Mouse (Mus musculus): ENCODE results near the gene Tomm20.
"Not testable (repeated sequence)": the region's sequence is repeated elsewhere in the genome, so short reads cannot be mapped to it uniquely, and the experiment has no call there.

The Tomm20 gene

DNA sequence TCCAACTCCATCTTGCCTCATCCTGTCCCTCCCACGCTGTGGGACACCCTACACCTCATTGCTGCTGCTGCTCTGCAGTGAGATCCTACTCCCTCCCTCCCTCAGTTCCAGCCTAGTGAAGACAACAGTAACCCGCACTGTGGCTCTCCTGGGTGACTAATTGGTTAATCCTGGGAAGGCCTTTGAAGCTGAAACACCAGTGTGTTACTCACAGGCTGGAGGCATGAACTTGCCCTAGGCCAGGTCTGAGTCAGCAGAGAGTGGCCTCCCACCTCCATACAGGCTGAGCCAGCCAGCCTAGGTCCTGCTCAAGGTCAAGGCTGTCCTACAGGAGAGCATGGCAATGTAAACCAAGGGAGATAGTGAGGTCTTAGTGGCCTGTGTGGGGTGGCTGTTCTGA is 26.4 kb downstream of the Tomm20 start:
- DNase-seq (ENCODE audit: extremely low read depth, low read depth) = no peak

- DNase-seq (ENCODE audit: extremely low read depth, low read depth) = no peak
Measured at GRCm38 (mm10) chr8:126918356-126918755, 27.3 kb downstream of the Tomm20 start.

- no peak for DNase-seq (ENCODE audit: extremely low read depth, low read depth)
Measured at GRCm38 (mm10) chr8:126917179-126917905, 28.3 kb downstream of the Tomm20 start.

DNA sequence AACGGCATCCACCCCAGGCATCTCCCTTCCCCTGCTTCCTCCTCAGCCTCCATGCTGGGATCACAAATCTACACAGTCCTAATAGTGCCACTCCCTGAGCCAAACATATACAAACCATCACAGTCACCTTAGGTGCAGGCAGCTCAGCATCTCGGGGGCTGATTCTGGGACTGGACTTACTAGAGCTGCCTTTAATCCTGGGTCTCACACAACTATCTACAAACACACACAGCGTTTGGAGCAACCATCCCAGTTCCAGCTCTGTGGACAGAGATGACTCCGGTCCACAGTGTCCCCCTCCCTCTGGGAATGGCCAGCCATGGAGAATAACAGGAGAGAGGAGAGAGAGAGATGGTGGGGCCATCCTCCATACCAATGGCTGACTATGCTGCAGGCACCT is 29.0 kb downstream of the Tomm20 start:
- no peak for DNase-seq (ENCODE audit: extremely low read depth, low read depth)

DNA sequence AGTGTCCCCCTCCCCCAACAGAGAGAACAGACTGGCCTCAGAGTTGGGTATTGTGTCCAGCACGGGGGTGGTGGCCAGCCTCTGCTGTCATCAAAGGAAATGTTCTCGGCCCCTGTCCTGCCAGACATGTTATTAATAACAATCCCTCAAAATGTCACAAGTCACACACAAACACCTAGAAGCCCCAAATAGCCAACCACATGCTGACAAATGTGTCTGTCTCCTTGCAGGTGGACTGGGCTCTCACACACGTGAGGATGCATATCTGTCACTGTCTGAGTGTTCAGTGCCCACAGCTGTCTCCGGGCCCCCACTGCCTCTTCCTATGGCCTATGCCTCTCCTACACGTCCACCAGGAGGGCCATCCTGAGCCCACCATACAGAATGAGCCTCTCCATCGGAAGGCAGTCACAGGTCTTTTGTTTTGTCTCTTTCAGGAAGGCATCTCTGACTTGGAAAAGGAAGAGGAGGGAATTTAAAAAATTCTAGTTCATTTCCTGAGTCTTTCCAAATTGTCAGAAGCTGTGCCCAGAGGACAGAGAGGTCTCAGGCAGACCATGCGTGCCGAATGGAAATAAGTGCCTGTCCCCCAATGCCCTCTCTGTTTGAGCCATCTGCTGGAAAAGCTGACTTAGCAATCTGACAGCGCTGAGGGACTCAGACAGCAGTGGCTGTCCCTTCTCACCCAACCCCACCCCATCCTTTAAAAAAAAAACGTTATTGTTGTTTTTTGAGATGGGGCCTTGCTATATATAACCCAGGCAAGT is 30.9 kb downstream of the Tomm20 start:
- DNase-seq (ENCODE audit: extremely low read depth, low read depth) = no peak

- not testable (repeated sequence) for DNase-seq (ENCODE audit: extremely low read depth, low read depth)
Measured at GRCm38 (mm10) chr8:126914107-126914490, 31.5 kb downstream of the Tomm20 start.

- DNase-seq (ENCODE audit: extremely low read depth, low read depth) = no peak
Measured at GRCm38 (mm10) chr8:126913241-126914106, 32.2 kb downstream of the Tomm20 start.

DNA sequence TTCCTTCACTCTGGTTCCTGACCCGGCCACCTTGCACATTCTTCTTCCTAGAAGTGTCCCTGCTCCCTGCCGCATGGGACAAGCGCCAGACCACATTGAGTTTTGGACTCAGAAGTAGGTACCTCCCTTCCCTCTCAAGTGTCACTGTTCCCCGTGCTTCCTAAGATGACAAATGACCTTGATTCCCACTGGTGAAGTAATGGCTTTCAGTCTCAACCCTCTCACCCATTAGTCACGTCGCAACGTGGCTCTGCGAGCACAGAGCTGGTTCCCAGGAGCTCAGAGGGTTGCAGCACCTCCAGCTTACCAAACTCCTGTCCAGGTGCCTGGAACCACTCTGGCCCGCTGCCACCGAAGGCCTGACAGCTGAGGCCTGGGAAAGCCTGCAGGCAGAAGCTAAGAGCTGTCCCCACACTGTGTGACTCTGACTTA is 36.3 kb downstream of the Tomm20 start:
- DNase-seq (ENCODE audit: extremely low read depth, low read depth) = no peak

DNA sequence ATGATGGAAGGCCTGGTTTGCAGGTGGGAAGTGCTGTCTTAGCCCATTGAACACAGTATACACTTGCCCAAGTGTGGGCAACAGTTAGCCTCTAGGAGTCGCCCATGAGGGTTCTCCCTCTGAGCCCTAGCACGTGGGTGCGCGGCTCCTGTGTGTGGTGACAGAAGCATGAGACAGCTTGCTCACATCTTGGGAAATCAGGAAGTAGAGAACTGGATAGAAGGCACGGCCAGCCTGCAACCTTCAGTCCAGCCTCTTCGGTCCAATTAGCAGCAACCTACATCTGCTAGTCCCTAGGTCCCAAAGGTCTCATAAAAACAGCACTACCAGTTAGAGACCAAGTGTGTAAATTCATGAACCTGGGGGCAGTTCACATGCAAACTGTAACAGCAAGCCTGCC is 36.8 kb downstream of the Tomm20 start:
- peak; percentile 31 for DNase-seq (ENCODE audit: extremely low read depth, low read depth)

DNA sequence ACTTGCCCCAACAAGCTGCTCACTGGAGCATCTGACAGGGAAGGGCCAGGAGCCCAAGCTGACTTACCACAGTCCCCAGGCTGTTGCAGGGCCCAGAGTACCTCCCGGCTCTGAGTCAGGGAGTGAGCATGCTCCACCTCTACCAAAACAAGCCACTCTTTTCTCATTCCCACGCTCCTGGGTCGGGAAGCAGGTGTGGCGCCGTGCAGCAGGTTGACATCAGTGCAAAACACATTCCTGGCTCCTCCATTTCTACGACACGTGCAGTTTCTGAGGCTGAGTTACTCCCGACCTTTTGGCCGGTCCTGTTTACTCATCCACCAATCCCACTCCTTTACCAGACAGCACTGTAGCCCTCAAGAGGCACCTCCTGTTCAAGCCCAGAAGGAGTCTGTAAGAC is 37.7 kb downstream of the Tomm20 start:
- no peak for DNase-seq (ENCODE audit: extremely low read depth, low read depth)

GRCm38 (mm10) chr8:126907374-126907773 is 38.3 kb downstream of the Tomm20 start:
- DNase-seq (ENCODE audit: extremely low read depth, low read depth) = no peak

DNA sequence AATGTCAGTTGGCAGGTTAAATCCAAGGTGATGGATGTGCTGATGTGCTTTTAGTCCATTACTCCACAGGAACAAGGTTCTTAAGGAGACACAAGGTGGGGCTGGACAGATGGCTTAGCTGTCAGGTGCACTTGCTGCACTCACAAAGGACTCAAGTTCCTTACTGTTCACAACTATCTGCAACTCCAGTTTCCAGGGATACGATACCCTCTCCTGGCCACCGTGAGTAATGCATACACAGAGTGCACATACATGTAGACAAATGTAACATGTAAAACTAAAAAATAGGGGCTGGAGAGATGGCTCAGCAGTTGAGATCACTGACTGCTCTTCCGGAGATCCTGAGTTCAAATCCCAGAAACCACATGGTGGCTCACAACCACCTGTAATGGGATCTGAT is 40.3 kb downstream of the Tomm20 start:
- DNase-seq (ENCODE audit: extremely low read depth, low read depth) = peak; percentile 41

GRCm38 (mm10) chr8:126903927-126904326 is 41.7 kb downstream of the Tomm20 start:
- DNase-seq (ENCODE audit: extremely low read depth, low read depth) = no peak

- no peak for DNase-seq (ENCODE audit: extremely low read depth, low read depth)
Measured at GRCm38 (mm10) chr8:126903224-126903895, 42.3 kb downstream of the Tomm20 start.

DNA sequence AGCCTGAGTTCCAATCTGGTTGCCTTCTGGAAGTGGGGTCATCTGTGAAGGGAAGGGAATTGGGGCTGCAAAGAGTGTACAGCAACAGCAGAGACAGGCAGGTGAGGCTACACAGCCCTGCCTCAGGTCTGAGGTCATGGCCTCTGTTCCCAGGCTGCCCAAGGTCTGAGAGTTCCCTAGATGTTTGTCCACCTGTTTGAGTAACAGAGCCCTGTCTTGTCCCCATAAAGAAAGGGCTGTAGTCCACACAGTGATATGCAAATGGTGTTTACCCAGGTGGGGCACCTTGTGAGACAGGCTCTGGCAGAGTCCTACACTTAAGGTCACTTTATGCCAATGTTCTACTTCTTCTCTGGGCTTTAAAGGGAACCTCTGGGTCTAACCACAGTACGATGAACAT is 44.0 kb downstream of the Tomm20 start:
- DNase-seq (ENCODE audit: extremely low read depth, low read depth) = no peak

DNA sequence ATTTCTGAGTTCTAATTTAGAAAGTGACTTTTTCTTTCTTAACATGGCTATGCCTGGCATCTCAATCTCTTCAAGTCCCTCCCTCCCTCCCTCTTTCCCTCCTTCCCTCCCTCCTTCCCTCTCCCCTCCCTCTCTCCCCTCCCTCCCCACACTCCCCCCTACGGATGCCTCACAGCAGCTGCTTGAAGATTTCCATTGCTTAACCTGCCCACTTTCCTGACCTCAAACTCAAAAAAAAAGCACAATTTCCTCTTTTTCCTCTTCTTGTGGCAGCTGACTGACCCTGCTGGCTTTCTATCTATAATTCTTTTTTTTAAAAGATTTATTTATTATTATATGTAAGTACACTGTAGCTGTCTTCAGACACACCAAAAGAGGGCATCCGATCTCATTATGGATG is 44.6 kb downstream of the Tomm20 start:
- no peak for DNase-seq (ENCODE audit: extremely low read depth, low read depth)

GRCm38 (mm10) chr8:126895133-126895532 is 50.5 kb downstream of the Tomm20 start:
- DNase-seq (ENCODE audit: extremely low read depth, low read depth) = no peak

GRCm38 (mm10) chr8:126887639-126888006 is 58.0 kb downstream of the Tomm20 start:
- no peak for DNase-seq (ENCODE audit: extremely low read depth, low read depth)

- DNase-seq (ENCODE audit: extremely low read depth, low read depth) = no peak
Measured at GRCm38 (mm10) chr8:126886741-126887638, 58.7 kb downstream of the Tomm20 start.
